Mouse (Mus musculus): ENCODE results near the gene Gm14124. TPM values are rescaled to one million over a fixed set of nuclear protein-coding genes. Genes with fewer than 3 reads are reported as not detected.

Gene Gm14124
- polyA plus RNA-seq (2012) = not detected in 2 replicates

DNA sequence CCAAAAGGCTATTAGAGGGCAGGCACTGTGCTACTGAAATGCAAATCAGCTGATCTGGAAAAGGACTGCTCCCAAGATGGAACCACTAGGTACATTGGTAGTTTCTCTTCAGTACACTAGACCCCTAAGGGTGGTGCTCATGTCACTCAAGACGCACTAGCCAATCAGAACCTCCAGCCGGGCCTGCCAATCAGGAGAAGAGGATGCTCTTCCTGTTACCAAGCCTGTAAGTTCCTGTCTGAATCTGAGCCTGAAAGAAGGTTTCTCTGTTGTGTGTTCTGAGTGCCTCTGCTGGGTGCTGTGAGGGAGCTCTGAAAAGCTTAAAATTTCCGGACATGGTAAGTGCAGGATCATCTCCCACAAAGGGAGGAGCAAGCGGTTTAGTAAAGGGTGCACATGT, at the start of gene Gm14124:
Gene Gm14124, plus strand, starts transcription at position 227 of the 400 bp plus-strand sequence.

DNA sequence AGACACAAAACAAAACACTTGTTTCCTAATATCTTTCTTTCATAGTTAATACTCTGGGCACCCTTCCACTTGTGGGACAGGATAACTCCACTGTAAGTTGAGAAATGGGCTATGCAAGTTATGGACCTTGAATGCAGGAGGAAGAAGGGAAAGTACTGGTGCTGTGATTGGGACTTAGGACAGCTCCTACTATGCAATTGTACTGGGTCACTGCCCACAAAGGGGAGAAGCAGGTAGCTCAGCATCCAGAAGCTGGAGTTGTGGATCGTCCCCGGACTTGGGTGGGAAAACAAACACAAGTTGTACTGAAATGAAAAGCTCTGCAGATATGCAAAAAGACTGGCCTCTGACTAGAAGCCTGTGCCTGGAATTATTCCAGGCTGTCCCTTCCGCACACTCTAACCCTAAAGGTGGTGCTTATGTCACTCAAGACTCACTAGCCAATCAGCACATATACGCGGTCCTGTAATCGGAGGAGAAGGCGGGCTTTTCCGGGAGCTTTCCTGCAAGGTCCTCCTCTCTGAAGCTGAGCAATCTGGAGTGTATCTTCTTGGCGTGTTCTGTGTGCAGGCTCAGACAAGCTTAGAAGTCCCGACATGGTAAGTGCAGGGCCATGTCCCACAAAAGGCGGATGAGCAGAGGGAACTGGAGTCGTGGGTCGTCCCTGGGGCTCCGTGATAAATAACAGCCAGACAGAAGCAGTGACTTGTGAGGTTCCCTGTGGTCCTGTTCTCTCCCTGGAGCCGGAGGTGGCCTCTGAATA, 39.5 kb upstream of the Gm14124 start, which contains the start of gene Zfp937:
Gene Zfp937, plus strand, starts transcription at position 474 of the 763 bp plus-strand sequence.

DNA sequence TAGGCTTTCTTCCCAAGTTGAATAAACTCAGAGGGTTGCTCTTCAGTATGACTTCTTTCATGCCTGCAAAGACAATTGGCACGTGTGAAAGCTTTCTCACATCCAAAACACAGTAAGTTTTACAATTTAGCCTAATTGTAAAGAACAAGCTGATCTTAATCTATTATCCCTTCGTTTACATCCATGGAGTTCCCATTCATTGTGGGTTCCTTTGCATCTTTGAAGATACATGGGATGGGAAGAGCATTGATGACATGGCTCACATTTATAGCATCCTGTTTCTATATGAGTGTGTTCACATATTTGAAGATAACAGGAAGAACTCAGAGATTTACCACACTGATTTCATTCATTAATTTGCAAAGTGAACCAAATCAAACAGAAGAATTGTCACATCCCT, 1.8 kb upstream of the Gm14124 start, which contains the start of gene Gm21994:
Gene Gm21994, minus strand, starts transcription at position 101 of the 400 bp plus-strand sequence.

Other genes starting within 250 kb of the Gm14124 start
- 0.19 and 0.29 TPM in 2 replicates for gene Zfp120, start 120.8 kb upstream of the Gm14124 start, polyA plus RNA-seq (2012)
- gene Gm10770, start 77.8 kb upstream of the Gm14124 start, polyA plus RNA-seq (2012) = not detected in 2 replicates
- gene Gm14139, start 75.8 kb upstream of the Gm14124 start, polyA plus RNA-seq (2012) = not detected in 2 replicates
- gene Zfp937, start 39.4 kb upstream of the Gm14124 start, polyA plus RNA-seq (2012) = 0.03 TPM in 1 of 2 replicates, not detected in the other
- gene Gm21994, start 1.9 kb upstream of the Gm14124 start, polyA plus RNA-seq (2012) = 0.09 and 0.27 TPM in 2 replicates
- not detected in 2 replicates for gene Gm10130, start 66.2 kb downstream of the Gm14124 start, polyA plus RNA-seq (2012)
- not detected in 2 replicates for gene 3300002I08Rik, start 105.2 kb downstream of the Gm14124 start, polyA plus RNA-seq (2012)
- 0.22 TPM in 1 of 2 replicates, not detected in the other for gene Zfp442, start 194.0 kb downstream of the Gm14124 start, polyA plus RNA-seq (2012)
- gene Zfp345, start 227.6 kb downstream of the Gm14124 start, polyA plus RNA-seq (2012) = 0.02 and 0.03 TPM in 2 replicates